Mouse (Mus musculus): ENCODE measurements around the gene Dxo.

The Dxo gene

GRCm38 (mm10) chr17:34836155-34836855, 514 bp upstream of the Dxo start:
- DNase-seq, result no peak

- peak; percentile 57 for DNase-seq
Observed at GRCm38 (mm10) chr17:34837464-34838324, 875 bp downstream of the Dxo start.

GRCm38 (mm10) chr17:34838785-34839184, 2.0 kb downstream of the Dxo start:
- DNase-seq, result no peak

DNA sequence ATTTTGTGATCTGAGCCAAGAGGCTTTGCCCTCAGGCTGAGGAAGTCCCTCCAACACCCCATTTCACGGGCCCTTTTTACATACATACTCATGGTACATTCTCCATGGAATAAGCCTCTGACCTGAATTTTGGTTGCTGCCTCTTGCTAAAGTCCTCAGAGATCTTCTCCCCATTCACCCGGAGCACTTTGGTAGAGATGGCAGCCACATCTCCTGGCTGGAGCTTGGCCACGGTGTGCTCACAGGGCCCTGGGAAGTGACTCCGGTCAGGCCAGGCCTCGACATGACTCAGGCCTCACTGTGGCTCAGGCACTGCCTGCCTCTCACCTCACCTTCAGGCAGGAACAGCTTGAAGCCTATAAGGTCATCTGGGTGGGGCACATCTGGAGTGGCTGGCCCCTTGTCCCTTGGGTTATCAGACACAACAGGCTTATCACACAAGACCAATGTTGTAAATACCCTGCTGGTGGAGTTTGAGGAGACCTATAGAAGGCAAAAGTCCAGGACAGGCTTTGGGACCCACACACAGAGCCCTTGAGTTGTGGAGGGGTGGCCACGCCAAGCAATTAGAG, 4.0 kb downstream of the Dxo start:
- DNase-seq, result no peak

DNA sequence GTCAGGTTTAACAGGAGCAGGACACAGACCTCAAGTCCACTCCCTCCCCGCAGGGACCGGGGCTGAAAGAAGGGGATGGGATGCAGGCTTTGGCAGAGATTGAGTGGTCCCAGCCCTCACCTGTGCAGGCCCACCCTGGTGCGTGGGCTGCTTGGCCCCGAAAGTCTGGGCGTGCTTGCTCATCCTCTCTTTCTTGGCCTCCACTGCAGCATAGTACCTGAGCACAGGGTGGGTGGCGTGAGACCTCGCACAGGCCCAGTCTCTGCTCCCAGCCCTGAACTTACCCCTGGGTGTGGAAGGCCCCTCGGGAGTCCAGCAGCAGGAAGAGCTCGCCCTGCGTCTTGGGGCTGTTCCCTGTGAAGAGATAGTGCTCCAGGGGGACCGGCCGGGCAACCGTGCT, 8.1 kb downstream of the Dxo start:
- DNase-seq, result no peak

GRCm38 (mm10) chr17:34847192-34847591, 10.4 kb downstream of the Dxo start:
- DNase-seq, result no peak

GRCm38 (mm10) chr17:34847615-34848014, 10.8 kb downstream of the Dxo start:
- DNase-seq, result no peak

- peak; percentile 98 for DNase-seq
Observed at GRCm38 (mm10) chr17:34849722-34850516, 13.1 kb downstream of the Dxo start, which contains the start of the genes Skiv2l and Nelfe. Gene Skiv2l, minus strand, starts transcription at chr17:34850210. Gene Nelfe, plus strand, starts transcription at chr17:34850391.

GRCm38 (mm10) chr17:34850517-34851125, 13.8 kb downstream of the Dxo start:
- no peak for DNase-seq

- no peak for DNase-seq
Observed at GRCm38 (mm10) chr17:34853511-34853910, 16.7 kb downstream of the Dxo start.

DNA sequence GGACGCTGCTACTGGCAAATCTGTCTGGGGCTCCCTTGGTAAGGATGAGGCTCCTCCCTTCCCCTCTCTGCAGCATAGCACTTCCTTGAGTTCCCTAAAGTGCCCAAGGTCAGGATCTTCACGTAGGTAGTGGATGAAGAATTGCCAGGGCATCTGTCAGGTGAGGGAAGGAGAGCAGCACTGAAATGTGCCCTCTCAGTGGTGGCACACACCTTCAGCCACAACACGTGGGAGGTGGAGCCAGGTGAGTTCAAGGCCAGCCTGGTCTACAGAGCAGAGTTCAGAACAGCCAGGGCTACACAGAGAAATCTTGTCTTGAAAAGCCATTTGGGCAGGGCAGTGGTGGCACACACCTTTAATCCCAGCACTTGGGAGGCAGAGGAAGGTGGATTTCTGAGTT, 17.9 kb downstream of the Dxo start:
- DNase-seq, result no peak

- DNase-seq, result no peak
Observed at GRCm38 (mm10) chr17:34855825-34856224, 19.0 kb downstream of the Dxo start.

- no peak for DNase-seq
Observed at GRCm38 (mm10) chr17:34858670-34859069, 21.9 kb downstream of the Dxo start.

DNA sequence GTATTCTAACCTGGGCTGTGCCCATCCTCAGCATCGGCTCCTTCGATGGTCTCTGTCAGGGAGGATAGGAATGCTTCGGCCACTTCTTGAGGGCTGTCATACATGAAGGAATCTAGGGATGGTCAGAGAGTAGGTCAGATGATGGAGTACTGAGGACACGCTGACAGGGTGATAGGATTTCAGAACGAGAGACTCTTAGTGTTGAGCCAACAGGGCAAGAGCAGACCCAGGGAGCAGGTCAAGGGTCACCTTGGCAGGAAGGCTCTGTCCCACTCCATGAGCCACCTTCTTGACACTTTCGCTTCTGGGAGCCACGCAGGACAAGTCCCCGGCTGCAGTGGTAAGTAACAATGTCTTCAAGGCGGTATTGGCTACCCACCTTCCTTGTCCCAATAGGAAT, 23.7 kb downstream of the Dxo start:
- DNase-seq, result no peak

DNA sequence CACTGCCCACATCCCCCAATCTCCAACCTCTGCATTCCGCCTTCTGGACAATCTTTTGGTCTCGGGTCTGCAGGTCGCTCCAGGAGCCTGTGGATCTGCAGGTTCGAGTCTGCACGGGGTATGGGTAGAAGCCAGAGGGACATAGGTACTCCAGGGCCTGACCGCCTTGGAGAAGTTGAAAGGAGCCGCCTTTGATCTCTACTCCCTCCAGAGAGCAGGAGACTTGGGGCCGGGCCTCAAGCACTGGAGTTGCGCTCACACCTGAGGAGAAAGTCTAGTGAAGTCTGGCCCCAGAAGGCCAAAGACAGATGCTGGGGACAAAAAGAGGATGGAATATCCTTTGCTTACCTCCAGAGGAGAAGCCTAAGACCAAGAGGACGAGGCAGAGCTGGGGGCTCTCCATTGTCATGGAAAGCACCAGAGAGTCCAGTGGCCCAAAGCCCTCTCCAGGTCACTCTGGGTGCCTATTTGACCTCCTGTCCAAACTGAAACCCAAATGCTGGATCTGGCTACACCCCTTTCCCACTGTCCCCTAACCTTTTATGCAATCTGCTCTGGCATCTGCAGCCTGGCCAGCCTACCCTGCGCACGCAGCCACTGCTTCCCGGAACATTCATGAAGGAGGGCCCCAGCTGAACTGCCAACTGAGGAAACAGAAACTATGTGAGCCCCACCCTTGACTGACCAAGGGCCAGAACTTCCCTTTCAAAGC, 25.0 kb downstream of the Dxo start:
- no peak for DNase-seq

DNA sequence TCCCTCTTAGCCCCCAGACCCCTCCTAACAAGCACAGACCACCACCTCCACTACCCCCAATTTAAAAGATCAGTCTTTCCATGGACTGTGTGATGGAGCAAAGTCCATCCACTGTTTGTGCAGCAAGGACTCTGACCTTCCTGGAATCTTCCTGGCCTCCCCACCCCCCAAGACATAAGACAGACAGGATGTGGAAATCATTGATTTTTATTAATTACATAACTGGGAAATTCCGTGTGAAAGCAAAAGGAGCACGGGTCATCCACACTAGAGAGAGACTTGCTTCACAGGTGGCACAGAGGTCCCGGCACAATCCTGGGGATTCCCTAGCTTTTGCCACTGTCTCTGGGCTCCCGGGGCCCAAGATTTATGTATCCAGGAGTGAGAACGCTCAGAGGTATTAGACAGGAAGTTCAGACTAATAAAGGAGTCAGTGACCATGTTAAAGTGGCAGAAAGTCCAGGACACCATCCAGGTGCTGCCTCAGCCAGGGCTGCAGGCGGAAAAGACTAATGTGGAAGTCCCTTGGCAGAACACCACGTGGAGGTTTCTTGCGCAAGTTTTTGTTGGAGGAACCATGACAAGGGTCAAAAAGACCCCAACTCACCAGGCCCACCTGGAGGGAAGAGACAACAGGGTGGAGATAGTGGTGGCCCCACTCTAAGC, 25.7 kb downstream of the Dxo start, which contains the start of gene Cfb:
Cfb (minus strand) TSS at position 103 of the 666 bp plus-strand sequence.
- no peak for DNase-seq

DNA sequence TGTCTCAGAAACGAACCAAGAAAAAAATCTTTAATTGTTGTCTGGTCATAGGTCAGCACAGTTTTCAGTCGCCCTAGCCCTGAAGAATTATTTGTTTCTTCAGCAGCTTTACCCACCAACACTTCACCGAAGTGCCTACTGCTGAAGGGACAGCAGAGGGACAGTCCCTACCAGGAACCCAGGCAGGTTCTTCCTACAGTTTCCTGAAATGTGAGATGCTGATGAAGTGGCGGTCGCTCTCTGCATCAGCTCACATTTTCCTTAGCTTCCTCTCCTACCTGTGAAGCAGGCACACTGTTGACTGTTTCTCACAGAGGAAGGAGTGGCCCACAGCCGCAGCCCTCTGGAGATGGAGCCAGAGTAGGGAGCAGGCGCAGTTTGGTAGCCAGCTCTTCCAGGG, 29.2 kb downstream of the Dxo start:
- no peak for DNase-seq

DNA sequence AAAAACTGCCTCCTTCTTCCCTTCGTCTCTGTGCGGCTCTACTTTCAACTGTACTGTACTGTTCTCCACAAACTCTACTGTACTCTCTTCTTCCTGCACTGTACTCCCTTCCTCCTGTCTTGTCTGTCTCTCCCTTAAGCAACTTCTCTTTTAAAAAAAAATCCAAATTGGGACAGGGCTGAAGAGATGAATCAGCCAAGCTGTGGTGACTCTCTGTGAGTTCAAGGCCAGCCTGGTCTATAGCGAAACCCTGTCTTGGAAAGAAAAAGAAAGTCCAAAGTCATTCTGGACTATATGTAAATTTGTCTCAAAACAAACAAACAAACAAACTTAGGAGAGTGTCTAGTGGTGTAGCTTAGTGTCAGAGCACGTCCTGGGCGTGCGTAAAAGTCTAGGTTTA, 37.5 kb downstream of the Dxo start:
- no peak for DNase-seq

DNA sequence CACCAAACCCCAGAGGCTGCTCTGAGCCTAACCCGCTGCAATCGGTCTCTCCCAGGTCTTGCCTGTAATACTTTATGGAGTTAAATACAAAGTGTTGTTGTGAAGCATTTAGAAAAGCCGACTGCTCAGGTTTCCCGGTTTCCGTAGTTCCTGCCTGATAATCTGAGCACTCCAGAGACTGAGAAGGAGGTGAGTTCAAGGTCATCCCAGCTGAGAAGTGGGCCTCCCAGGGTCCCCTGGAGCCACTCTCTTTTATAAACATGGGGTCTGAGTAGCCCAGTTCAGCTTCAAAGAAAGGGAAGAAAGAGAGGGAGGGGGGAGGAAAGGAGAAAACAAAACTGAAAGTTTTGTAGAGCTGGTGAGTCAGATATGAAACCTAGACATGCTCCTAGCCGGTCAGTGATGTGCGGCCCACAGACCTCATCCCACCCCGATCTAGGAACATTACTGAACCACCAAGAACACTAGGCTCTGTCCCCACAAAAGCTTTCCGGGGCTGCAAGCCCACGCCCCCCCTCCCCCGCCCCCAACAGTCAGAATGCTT, 42.6 kb downstream of the Dxo start, which contains the start of gene Zbtb12:
Zbtb12 (plus strand) TSS at position 148 of the 544 bp plus-strand sequence.
- no peak for DNase-seq

GRCm38 (mm10) chr17:34881166-34881565, 44.3 kb downstream of the Dxo start:
- DNase-seq, result no peak

All from cerebellum, adult 9-11 months (tissue).